Mouse (Mus musculus): ENCODE data around the gene Hyal3.

Gene Hyal3

GRCm38 (mm10) chr9:107633661-107634405 is 53.2 kb downstream of the Hyal3 start:
- DNase-seq (ENCODE audit: low read depth, low spot score), result no peak

GRCm38 (mm10) chr9:107634406-107635278 is 54.0 kb downstream of the Hyal3 start:
- no peak for DNase-seq (ENCODE audit: low read depth, low spot score)

- DNase-seq (ENCODE audit: low read depth, low spot score), result peak; percentile 97
Measured at GRCm38 (mm10) chr9:107635279-107636028, 54.8 kb downstream of the Hyal3 start, which contains the start of gene Gnai2. Gnai2 (minus strand) TSS chr9:107635367.

Measured in forelimb bud, embryonic 11.5 days (tissue).